Mouse (Mus musculus): ENCODE measurements at regions not wholly inside any gene's neighbourhood (a gene's known extent, or its start where the extent isn't known, plus 50 kb on each side); places are given as distances from the start of the nearest gene placed in this dataset.

DNA sequence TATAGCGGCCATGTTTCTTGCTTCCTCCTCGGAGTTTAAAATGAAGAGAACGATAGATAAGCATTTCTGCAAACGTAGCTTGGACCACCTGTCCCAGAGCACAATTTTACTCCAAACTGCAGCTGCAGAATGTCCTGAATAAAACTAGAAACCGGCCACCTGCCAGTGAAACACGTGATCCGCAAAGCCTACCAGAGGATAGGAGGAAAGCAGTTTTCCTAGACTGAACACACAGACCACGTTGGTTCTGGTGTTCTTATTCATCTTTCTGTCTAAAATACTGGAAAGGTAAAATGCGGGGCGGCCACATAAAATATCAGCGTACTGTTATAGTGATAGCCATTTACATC is 80.4 kb downstream of the Arrdc3 start:
- no peak for TF ChIP-seq CTCF (conservative IDR thresholded peaks at IDR 0.05; ENCODE audit: low read length)
- no peak for TF ChIP-seq NANOG (IDR thresholded peaks at IDR 0.05; ENCODE audit: borderline replicate concordance, low read length)

All from E14TG2a.4 (cell line).